Mouse (Mus musculus) stomach, postnatal 0 days (tissue): ENCODE measurements around the gene Prn.

Experiments
- CTCF ChIP-seq: IDR thresholded peaks from 2 replicates; pipeline ENCODE4 v1.5.1; 2016; ENCODE audit warnings: antibody characterized with exemption, low read depth, mild to moderate bottlenecking, moderate library complexity
- EP300 ChIP-seq: optimal IDR thresholded peaks from 2 replicates; pipeline ENCODE3; 2016; ENCODE audit warnings: antibody characterized with exemption

DNA sequence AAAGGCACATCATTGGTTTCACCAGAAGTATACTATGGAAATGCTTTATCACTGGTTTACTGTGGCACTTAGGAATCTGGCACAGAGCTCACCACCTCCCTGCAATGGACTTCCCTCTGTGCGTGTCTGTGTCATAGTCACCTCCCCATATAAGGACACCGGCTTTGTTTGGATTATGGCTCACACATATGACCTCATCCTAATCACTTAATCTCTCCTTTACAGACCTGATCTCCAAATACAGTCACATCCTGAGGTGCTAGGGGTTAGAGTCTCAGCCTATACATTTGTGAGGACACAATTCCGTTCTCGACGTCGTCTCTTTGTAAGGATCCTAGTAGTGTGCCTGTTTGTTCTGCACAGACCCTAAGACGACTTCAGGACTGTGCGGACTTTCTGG is 35.5 kb downstream of the Prn start:
- TF ChIP-seq CTCF, result no peak
- TF ChIP-seq EP300, result no peak
